Mouse (Mus musculus): ENCODE results near the gene Fam107a.
A peak's percentile ranks its signal among the peaks of the same experiment; 100 is the strongest.
"Not testable (repeated sequence)": the region's sequence is repeated elsewhere in the genome, so short reads cannot be mapped to it uniquely, and the experiment has no call there.

The Fam107a gene

GRCm38 (mm10) chr14:8315169-8315568, 2.7 kb downstream of the Fam107a start:
- no peak for DNase-seq

GRCm38 (mm10) chr14:8314536-8314935, 3.3 kb downstream of the Fam107a start:
- peak; percentile 46 for DNase-seq

GRCm38 (mm10) chr14:8313877-8314276, 3.9 kb downstream of the Fam107a start:
- DNase-seq: peak; percentile 9

GRCm38 (mm10) chr14:8309621-8310141, 8.1 kb downstream of the Fam107a start:
- DNase-seq: no peak

DNA sequence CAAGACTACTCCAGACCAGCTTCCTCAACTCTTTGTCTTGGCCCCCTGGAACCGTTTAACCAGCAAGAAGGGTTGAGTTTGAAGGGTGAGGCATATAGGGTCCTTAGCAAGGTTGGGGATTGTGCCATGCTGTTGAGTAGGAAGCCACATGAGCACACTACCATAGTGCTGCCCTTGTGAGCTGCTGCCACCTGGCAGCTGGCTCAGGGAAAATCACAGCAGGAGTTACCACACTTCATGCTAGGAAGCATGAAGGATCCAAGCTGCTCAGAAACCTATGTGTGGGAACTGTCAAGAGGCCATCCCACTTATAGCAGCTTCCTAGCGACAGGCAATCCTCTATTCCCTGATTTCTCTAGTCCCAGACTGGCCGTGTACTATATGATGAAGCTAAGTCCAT, 9.2 kb downstream of the Fam107a start:
- DNase-seq: no peak

- DNase-seq: no peak
Measured at GRCm38 (mm10) chr14:8306884-8307283, 10.9 kb downstream of the Fam107a start.

GRCm38 (mm10) chr14:8305014-8305413, 12.8 kb downstream of the Fam107a start:
- no peak for DNase-seq

- DNase-seq: no peak
Measured at GRCm38 (mm10) chr14:8304082-8304481, 13.7 kb downstream of the Fam107a start.

DNA sequence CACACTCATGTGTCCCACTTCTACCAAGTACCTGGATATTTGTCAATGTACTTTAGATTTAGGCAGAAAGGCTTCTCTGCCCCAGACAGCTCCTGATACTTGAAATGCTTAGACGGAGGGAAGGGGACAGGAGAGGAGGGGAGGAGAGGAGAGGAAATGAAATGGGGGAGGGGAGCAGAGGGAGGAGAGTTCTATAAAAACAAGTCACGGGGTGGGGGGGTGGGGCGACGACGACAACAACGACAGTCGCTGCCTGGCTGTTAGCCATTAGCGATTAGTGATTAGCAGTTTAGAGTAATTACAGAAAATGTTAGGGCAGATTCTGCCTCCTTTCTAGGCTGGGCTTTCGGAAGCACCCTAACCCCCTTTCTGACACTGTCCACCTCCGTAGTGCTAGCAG, 15.1 kb downstream of the Fam107a start:
- no peak for DNase-seq

GRCm38 (mm10) chr14:8300281-8300680, 17.5 kb downstream of the Fam107a start:
- peak; percentile 59 for DNase-seq

- no peak for DNase-seq
Measured at GRCm38 (mm10) chr14:8297889-8298293, 19.9 kb downstream of the Fam107a start.

DNA sequence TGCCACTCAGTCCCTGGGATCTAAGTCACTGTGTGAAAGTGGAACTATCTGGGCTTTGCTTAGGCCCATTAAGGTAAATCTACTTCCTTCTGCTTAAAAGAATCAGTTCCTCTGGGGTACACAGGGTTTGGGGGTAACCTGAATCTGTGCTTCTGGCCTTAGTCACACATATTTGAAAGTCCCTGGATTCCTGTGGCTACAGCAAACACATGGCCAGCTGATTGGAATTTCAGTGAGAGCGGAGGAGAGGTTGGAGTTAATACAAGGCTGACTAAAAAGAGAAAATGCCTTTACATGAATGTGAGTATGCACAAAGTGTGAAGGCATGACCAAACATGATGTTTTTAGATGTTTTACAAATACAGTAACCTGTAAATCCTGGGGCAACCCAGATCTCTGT, 23.6 kb downstream of the Fam107a start:
- DNase-seq: no peak

- peak; percentile 54 for DNase-seq
Measured at GRCm38 (mm10) chr14:8286595-8286994, 31.2 kb downstream of the Fam107a start.

DNA sequence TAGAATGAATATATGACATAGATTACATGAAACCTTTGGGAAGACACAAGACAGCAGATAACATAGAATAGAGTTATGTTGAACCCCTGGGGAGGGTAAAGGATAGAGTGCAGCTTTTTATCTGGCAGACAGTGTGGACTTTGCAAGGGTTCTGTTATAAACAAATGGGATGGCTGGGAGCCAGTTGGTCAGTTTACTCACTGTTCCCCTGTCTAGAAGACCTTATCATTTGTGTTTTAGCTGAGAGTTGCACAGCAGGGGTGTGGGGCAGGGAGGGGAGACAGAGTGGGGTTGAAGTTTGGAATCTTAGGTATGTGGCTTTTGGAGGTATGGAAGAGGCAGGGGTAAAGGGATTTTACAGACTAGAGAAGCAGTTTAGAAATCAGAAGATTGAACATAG, 34.0 kb downstream of the Fam107a start:
- no peak for DNase-seq

DNA sequence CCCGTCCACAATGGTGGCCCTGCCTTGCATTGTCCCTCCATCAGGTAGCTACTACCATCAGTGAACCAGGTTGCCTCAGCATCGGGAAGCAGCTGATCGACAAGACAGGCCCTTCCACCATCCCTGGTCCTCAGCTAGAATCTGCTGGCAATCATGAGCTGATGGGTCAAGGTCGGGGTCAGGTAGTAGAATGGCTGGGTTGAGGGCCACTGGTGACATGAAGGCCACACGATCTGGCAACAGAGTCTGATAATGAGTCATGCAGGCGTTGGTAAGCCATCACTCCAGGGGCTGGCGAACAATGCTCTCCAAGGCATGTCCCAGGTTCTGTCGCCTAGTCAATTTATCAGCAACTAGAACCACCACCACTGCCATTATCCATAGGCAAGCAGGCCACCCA, 46.5 kb downstream of the Fam107a start:
- not testable (repeated sequence) for DNase-seq

- DNase-seq: no peak
Measured at GRCm38 (mm10) chr14:8264378-8264777, 53.4 kb downstream of the Fam107a start.

DNA sequence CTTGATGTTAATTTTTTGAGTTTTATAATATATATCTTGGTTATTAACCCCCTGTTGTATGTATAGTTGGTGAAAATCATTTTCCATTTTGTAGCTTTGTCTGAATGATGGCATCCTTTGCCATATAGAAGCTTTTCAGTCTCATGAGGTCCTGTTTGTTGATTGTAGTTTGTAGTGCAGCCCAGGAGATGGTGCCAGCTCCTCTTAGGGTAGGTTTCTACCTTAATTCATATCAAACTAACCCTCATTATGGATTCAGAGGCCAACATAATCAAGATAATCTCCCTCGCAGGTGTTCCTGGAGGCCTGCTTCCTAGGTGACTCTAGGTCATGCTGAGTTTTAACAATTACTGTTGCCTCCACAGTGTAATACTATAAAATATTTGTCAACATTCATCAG, 55.6 kb downstream of the Fam107a start:
- no peak for DNase-seq

DNA sequence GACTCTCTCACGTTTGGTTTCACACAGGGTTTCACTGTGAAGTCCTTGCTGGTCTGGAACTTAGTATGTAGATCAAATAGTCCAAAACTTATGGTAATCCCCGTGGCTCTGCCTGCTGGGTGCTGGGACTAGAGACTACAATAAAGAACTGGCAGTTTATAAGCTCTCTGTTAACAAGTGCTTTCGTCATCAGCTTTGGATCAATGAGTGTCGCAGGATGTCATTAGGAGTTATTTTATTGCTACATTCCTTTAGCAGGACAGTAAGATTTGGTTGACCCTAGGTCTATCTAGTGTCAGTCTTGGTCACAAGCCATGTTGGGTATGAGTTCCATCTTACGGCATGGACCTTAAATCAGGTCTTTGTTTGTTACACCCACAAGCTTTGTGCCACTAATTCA, 57.6 kb downstream of the Fam107a start:
- no peak for DNase-seq

DNA sequence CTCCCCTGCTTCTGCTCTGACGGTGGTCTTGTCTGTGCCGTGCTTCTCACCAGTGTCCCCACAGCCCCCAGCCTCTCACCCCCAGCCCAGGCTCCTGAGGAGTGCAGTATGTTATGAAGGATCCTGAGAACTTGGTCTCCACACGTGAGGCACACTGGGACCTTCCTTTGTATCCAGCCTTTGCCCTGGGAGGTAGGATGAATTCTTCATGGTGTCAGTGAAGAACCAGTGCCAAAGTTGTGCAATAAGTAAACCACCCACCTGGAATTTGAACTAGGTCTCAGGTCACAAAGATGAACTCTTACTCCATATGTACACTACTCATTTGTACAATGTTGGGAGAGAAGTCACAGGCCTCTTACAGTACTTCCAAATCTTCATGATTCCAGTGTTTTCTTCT, 58.7 kb downstream of the Fam107a start, which contains the start of gene Acox2:
Gene Acox2, minus strand, starts transcription at position 188 of the 400 bp plus-strand sequence.
- DNase-seq: no peak

DNA sequence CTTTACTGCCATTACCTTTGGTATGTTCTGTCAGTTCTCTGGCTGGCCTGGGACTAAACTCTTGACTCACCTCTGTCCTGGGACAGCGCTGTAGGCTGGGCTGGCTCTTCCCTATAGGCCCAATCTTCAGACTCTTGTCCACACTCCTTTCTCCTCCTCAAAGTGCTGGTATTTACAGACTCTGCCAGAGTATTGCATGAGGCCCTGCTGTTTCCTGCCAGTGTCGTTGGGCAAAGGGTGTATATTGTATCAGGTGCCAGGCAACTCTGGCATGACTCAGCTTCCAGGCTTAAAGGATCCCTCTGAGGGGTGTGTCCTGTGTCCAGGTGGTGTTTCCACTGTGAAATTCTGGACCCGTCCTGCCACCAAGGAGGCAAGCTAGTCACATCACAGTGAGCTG, 59.1 kb downstream of the Fam107a start:
- DNase-seq: no peak

DNA sequence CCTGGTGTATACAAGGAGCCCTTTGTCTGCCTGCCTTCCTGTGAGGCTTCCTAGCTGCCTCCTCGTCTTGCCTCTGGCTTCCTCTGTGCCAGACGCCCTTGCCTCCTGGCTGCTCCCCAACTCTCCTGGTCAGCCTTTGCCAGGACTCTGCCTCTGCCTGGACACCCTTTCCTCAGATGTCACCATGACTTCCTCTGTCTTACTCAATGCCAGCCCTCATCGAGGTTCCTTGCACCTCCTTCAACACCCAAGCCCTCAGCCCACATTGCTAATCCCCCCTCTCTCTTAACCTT, 59.5 kb downstream of the Fam107a start:
- DNase-seq: no peak

- DNase-seq: no peak
Measured at GRCm38 (mm10) chr14:8257521-8258334, 60.1 kb downstream of the Fam107a start.

DNA sequence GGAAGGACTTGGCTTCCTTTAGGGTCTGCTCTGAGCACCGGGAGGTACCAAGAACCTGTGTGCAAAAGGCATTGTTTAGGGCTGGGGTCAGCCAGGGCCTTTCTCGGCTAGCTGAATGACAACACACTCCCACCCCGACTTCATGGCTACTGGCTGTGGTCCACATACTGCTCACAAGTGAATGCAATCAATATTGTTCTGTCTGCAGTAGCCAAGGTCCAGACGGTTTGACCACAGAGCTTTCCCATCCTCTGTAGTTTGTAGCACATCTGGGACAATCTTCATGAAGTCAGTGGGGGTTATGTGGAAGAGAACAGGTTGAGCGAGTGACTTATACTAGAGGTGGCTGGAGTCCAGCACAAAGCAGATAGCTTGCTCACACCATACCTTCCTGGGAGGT, 60.9 kb downstream of the Fam107a start:
- DNase-seq: no peak

DNA sequence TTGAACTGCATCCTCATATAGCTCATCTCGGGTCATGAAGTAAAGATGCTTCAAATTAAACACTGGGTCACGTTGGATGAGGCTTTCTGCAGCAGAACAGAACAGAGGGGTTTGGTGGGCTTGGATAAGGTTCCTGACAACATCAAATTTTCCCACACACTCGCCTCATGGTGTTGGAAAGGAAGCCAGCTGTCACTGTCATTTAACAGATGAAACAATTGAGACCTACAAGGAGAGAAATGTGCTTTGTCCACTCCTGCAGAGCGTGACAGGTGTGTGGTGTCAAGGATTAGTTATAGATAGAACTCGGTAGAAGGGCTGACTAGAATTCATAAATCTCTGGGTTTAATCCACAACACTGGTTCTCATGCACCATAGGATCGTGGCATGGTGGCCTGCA, 61.8 kb downstream of the Fam107a start:
- no peak for DNase-seq
